Mouse (Mus musculus) midbrain, embryonic 16.5 days (tissue): ENCODE measurements at regions not wholly inside any gene's neighbourhood (a gene's known extent, or its start where the extent isn't known, plus 50 kb on each side); places are given as distances from the start of the nearest gene placed in this dataset.

Experiments used
- ATAC-seq: fragments of 200-750 bp; cut with Nextera tagmentation; 2 replicates; pipeline ENCODE4 v1.8.0; 2017; ENCODE audit warnings: moderate TSS enrichment
- H3K27ac ChIP-seq: fragments of 300-500 bp; sonication (generic); 2 replicates; pipeline ENCODE4 v1.5.1; 2014; ENCODE audit warnings: mild to moderate bottlenecking, low read length, mixed read lengths
- H3K27me3 ChIP-seq: fragments of 300-500 bp; sonication (generic); 2 replicates; pipeline ENCODE4 v1.6.1; 2014; ENCODE audit warnings: low read depth, low read length, mixed read lengths; ENCODE audit not compliant: control insufficient read depth, insufficient read depth
- H3K36me3 ChIP-seq: fragments of 300-500 bp; sonication (generic); 2 replicates; pipeline ENCODE4 v1.6.1; 2014; ENCODE audit warnings: mild to moderate bottlenecking, low read length, moderate library complexity, mixed read lengths; ENCODE audit not compliant: control insufficient read depth, insufficient read depth
- H3K4me1 ChIP-seq: fragments of 300-500 bp; sonication (generic); 2 replicates; pipeline ENCODE4 v1.6.1; 2014; ENCODE audit warnings: mild to moderate bottlenecking, low read length, mixed read lengths; ENCODE audit not compliant: control insufficient read depth, insufficient read depth
- H3K4me2 ChIP-seq: fragments of 300-500 bp; sonication (generic); 2 replicates; pipeline ENCODE4 v1.6.1; 2014; ENCODE audit warnings: mild to moderate bottlenecking, low read length, mixed read lengths
- H3K4me3 ChIP-seq: fragments of 300-500 bp; sonication (generic); 2 replicates; pipeline ENCODE4 v1.5.1; 2014; ENCODE audit warnings: low read depth, mild to moderate bottlenecking, low read length, moderate library complexity, mixed read lengths
- H3K9ac ChIP-seq: fragments of 300-500 bp; sonication (generic); 2 replicates; pipeline ENCODE4 v1.6.1; 2014; ENCODE audit warnings: low read depth, low read length, mixed read lengths
- H3K9me3 ChIP-seq: fragments of 300-500 bp; sonication (generic); replicated peaks from 2 replicates; pipeline ENCODE4 v1.6.1; 2014; ENCODE audit warnings: mild to moderate bottlenecking, low read length, mixed read lengths; ENCODE audit not compliant: control insufficient read depth, poor library complexity, severe bottlenecking
- WGBS: fragments of 180-500 bp; shearing (Covaris S2); extraction: QIAGEN DNeasy Blood & Tissue Kit; methylation state at CpG from one replicate; pipeline ENCODE4 v1.1.7; 2014; 5-methylcytosine and 5-hydroxymethylcytosine counted together

DNA sequence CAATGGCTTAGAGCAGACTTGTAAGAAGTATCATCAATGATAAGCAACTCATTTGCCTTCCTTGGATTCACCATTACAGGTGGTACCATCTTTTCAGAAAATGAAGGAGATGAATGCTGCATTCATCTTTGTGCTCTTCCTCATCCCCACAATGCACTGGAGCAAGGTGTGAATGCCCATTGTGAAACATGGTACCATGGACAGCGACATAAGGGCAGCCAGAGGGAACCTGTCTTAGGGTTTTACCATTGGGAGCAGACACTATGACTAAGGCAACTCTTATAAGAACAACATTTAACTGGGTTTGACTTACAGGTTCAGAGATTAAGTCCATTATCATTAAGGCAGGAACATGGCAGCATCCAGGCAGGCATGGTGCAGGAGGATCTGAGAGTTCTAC is 60.1 kb upstream of the Kcnj6 start:
- Histone ChIP-seq H3K27me3 (no peaks in the 10 kb centered on the region), H3K9ac (no peak overlapping the region), H3K27ac (no peak overlapping the region), H3K4me1 (no peaks in the 10 kb centered on the region), H3K9me3 (no peaks in the 10 kb centered on the region; the same call in 1 of the 2 replicates), H3K4me2 (no peak overlapping the region), H3K36me3 (no peaks in the 10 kb centered on the region), H3K4me3 (no peak overlapping the region)
- 11% methylated on average over 1 of the region's 1 CpGs for WGBS
- no peak for ATAC-seq

- Histone ChIP-seq H3K9ac (no peak overlapping the region), H3K36me3 (no peaks in the 10 kb centered on the region), H3K4me3 (no peak overlapping the region), H3K27ac (no peak overlapping the region), H3K27me3 (no peaks in the 10 kb centered on the region), H3K9me3 (no peaks in the 10 kb centered on the region), H3K4me1 (no peaks in the 10 kb centered on the region), H3K4me2 (no peak overlapping the region)
- ATAC-seq, result no peak
- WGBS, result 94% methylated on average over 6 of the region's 6 CpGs
Observed at GRCm38 (mm10) chr16:95064423-95064822, 66.9 kb upstream of the Kcnj6 start.

DNA sequence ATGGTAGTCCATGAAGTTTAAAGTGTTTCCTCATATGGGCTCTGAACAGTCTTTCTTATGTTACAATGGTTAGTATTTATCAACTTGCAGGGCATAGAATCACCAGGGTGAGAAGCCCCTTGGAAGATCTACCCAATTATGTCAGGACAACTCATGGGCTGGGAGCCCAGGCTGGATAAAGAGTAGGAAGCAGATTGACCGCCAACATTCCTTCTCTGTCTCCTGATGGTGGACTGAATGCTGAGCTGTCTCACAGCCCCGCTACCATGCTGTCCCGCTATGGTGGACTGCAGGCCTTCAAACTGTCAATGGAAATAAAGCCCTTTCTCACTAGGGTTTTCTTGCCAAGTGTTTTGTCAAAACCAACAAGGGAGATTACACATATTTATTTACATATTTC is 69.2 kb upstream of the Kcnj6 start:
- Histone ChIP-seq H3K9me3 (no peaks in the 10 kb centered on the region), H3K9ac (no peak overlapping the region), H3K27me3 (no peaks in the 10 kb centered on the region), H3K4me2 (no peak overlapping the region), H3K4me3 (no peak overlapping the region), H3K27ac (no peak overlapping the region), H3K36me3 (no peaks in the 10 kb centered on the region), H3K4me1 (no peaks in the 10 kb centered on the region)
- no peak for ATAC-seq
- 94% methylated on average over 3 of the region's 3 CpGs for WGBS

DNA sequence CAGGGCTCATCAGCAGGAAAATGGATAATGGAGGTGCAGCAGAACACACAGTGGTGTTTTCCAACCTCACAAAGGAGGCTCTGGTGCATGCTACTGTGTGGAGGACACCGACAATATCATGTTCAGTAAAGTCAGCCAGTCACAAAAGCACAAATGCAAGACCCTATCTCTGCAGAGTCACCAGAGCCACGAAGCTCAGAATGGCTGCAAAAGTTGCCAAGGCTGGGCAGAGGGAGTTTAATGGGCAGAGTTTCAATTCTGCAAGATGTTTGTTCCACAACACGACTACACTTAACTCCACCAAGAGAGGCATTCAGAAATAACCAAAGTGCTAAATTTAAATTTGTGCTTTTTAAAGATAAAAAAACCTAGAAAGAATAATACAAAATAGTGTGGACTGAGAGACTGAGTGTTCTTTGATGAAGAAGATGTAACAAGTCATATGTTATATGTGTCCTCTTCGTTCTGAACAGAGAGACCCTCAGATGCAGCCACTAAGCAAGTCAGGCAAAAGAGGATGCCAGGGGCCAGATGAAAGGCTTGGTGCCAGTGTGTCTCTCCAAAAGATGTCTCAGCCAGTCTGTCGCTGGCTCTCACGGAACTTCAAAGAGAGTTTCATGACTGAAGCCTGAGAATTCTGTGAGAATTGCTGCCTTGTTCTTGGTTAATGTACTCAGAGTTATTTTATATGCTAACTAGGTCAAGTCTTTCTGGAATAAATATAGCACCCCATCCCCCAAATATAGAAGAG is 95.1 kb upstream of the Kcnj6 start:
- Histone ChIP-seq H3K9me3 (no peaks in the 10 kb centered on the region), H3K27ac (no peak overlapping the region), H3K4me2 (no peak overlapping the region), H3K36me3 (no peaks in the 10 kb centered on the region), H3K27me3 (no peaks in the 10 kb centered on the region), H3K4me1 (peaks cover 3% of the 10 kb centered on the region; the same call in 1 of the 2 replicates), H3K4me3 (no peak overlapping the region), H3K9ac (no peak overlapping the region)
- no peak for ATAC-seq
- WGBS, result 63% methylated on average over 6 of the region's 6 CpGs

DNA sequence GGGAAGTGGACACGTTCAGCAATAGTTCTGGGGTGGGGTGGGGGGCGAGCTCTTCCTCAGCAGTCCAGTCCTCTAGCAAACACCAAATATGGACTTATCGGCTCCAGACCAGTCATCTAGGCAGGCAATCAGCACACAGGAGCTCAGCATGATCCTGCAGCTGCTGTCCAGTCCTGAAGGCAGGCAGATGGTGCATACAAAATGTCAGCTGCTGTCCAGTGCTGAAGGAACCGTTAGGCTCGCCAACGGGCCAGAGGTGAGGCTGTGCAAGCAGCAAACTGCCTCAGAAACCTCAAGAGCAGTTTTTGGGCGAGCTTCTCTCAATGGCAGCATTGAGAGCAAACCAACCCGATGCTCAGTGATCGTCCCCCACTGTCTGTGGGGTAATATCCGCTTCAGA is 96.3 kb upstream of the Kcnj6 start:
- no peaks in the 10 kb centered on the region for H3K27me3 ChIP-seq
- H3K9me3 ChIP-seq, result no peaks in the 10 kb centered on the region
- H3K36me3 ChIP-seq, result no peaks in the 10 kb centered on the region
- H3K27ac ChIP-seq, result no peak overlapping the region
- no peak overlapping the region for H3K4me3 ChIP-seq
- peaks cover 3% of the 10 kb centered on the region; the same call in 1 of the 2 replicates for H3K4me1 ChIP-seq
- 41% methylated on average over 10 of the region's 10 CpGs for WGBS
- H3K9ac ChIP-seq, result no peak overlapping the region
- ATAC-seq, result no peak
- no peak overlapping the region for H3K4me2 ChIP-seq

DNA sequence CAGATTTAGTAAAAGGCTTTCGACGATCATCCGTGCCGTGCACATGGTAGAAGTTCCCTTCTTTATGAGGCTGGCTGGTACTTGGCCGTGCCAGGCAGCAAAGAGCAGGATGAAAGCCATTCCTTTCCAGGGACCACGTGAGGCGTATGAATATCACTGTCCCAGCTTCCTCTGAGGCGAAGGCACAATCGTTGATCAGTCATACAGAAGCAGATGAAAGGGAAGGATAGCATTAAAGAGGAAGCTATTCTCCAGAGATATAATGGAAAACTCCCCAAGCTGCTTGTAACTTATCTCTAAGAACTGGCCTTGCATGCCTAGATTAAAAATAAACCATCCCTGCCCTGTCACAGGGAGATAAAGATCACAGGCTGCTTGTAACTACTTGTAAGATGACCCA is 103.5 kb upstream of the Kcnj6 start:
- no peaks in the 10 kb centered on the region for H3K27me3 ChIP-seq
- WGBS, result 59% methylated on average over 9 of the region's 9 CpGs
- no peak overlapping the region for H3K9ac ChIP-seq
- H3K4me3 ChIP-seq, result no peak overlapping the region
- no peaks in the 10 kb centered on the region for H3K36me3 ChIP-seq
- H3K4me1 ChIP-seq, result peaks cover 4% of the 10 kb centered on the region; the same call in 1 of the 2 replicates
- peak overlapping the region; percentile 52; the same call in 1 of the 2 replicates for H3K27ac ChIP-seq
- no peaks in the 10 kb centered on the region for H3K9me3 ChIP-seq
- peak; percentile 68; the same call in 1 of the 2 replicates for ATAC-seq
- no peak overlapping the region for H3K4me2 ChIP-seq

DNA sequence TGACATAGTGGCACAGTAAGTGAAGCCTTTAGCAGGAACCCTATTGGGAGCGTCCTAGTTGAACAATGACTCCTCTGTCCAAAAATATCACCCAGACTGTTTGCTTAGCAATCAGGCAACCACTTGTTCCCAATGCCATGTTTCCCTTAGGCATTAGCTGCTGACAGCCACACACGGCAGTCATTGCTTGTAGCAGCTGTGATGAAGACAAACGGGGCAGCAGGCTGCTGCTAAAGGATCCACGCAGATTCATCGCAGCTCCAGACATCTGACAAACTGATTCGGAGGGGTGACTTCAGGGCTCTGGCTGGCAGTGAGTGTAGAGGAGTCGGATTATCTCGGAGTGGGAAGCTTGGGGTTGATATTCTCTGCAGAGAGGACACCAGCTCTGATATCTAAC is 120.0 kb upstream of the Kcnj6 start:
- 64% methylated on average over 8 of the region's 8 CpGs for WGBS
- no peak for ATAC-seq
- no peak overlapping the region for H3K9ac ChIP-seq

GRCm38 (mm10) chr16:95119293-95119692 is 121.8 kb upstream of the Kcnj6 start:
- H3K4me1 ChIP-seq, result no peaks in the 10 kb centered on the region
- no peak overlapping the region for H3K4me3 ChIP-seq
- H3K36me3 ChIP-seq, result no peaks in the 10 kb centered on the region
- no peak overlapping the region for H3K9ac ChIP-seq
- no peaks in the 10 kb centered on the region for H3K9me3 ChIP-seq
- WGBS, result 60% methylated on average over 4 of the region's 4 CpGs
- H3K27ac ChIP-seq, result no peak overlapping the region
- no peak overlapping the region for H3K4me2 ChIP-seq
- no peak for ATAC-seq
- H3K27me3 ChIP-seq, result no peaks in the 10 kb centered on the region

More for the DNA sequence above, 120.0 kb upstream of the Kcnj6 start:
- Histone ChIP-seq H3K36me3 (no peaks in the 10 kb centered on the region), H3K27ac (no peak overlapping the region; the same call in 1 of the 2 replicates), H3K4me1 (no peaks in the 10 kb centered on the region), H3K4me2 (no peak overlapping the region), H3K27me3 (no peaks in the 10 kb centered on the region), H3K9me3 (no peaks in the 10 kb centered on the region), H3K4me3 (no peak overlapping the region)

DNA sequence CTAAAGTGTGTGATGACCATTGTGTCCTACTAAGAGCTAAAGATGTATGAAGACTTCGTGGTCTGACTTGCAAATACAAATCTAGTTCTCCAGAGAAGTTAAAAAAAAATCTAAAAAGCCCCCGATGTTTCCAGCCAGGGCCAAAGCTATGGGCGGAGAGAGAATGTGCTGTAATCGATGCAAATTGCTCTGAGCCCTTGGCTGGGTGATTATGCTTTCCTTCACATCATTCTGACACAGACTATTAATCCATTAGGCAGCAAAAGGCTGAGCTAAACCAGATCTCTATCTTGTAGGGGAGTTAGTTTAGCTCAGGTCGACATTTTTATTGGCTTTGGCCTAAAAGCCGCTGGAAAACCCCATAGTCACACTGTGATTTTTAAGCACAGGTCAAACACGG is 124.5 kb upstream of the Kcnj6 start:
- no peak overlapping the region for H3K4me2 ChIP-seq
- no peaks in the 10 kb centered on the region for H3K36me3 ChIP-seq
- no peaks in the 10 kb centered on the region for H3K27me3 ChIP-seq
- no peaks in the 10 kb centered on the region for H3K4me1 ChIP-seq
- H3K9me3 ChIP-seq, result no peaks in the 10 kb centered on the region
- H3K9ac ChIP-seq, result no peak overlapping the region
- H3K27ac ChIP-seq, result no peak overlapping the region
- no peak overlapping the region for H3K4me3 ChIP-seq
- 52% methylated on average over 7 of the region's 7 CpGs for WGBS
- ATAC-seq, result no peak
